Mouse (Mus musculus): ENCODE data around the gene Cirbp. TPM values are rescaled to one million over a fixed set of nuclear protein-coding genes. Genes with fewer than 3 reads are reported as not detected.

Cirbp gene
- total and polyA plus RNA-seq, 2 experiments: 25.9 to 37.0 TPM

GRCm38 (mm10) chr10:80136179-80136951 is 29.4 kb upstream of the Cirbp start:
- no peak overlapping the region for H3K9ac ChIP-seq (ENCODE audit: low read depth, low read length)
- H3K4me3 ChIP-seq (ENCODE audit: insufficient read depth, low read depth, low read length): no peak overlapping the region
- no peak for DNase-seq (ENCODE audit: extremely low read depth, low read depth, low spot score)
- peaks cover 6% of the 10 kb centered on the region; the same call in 1 of the 2 replicates for H3K79me2 ChIP-seq (ENCODE audit: control insufficient read depth, insufficient read depth, low read length)
- H3K36me3 ChIP-seq (ENCODE audit: control insufficient read depth, insufficient read depth, low read length): no peaks in the 10 kb centered on the region
- H3K4me1 ChIP-seq (ENCODE audit: control insufficient read depth, insufficient read depth, low read length): peaks cover 17% of the 10 kb centered on the region
- H3K27ac ChIP-seq (replicated peaks; ENCODE audit: insufficient read depth, low read depth, low read length): no peak overlapping the region
- H3K27me3 ChIP-seq (ENCODE audit: control insufficient read depth, insufficient read depth, low read length): no peaks in the 10 kb centered on the region
- 23% methylated on average over 49 of the region's 49 CpGs for WGBS
- TF ChIP-seq POLR2A (IDR thresholded peaks at IDR 0.05; ENCODE audit: extremely low read depth, insufficient read depth, low read length) (no peak), CTCF (IDR thresholded peaks at IDR 0.05; ENCODE audit: low read depth, low read length) (no peak)

- no peaks in the 10 kb centered on the region for H3K36me3 ChIP-seq (ENCODE audit: control insufficient read depth, insufficient read depth, low read length)
- H3K27ac ChIP-seq (replicated peaks; ENCODE audit: insufficient read depth, low read depth, low read length): no peak overlapping the region
- WGBS: 5% methylated on average over 28 of the region's 29 CpGs
- DNase-seq (ENCODE audit: extremely low read depth, low read depth, low spot score): no peak
- H3K27me3 ChIP-seq (ENCODE audit: control insufficient read depth, insufficient read depth, low read length): no peaks in the 10 kb centered on the region
- peak overlapping the region; percentile 17; the same call in 1 of the 2 replicates for H3K4me3 ChIP-seq (ENCODE audit: insufficient read depth, low read depth, low read length)
- TF ChIP-seq POLR2A (IDR thresholded peaks at IDR 0.05; ENCODE audit: extremely low read depth, insufficient read depth, low read length): no peak
- TF ChIP-seq CTCF (IDR thresholded peaks at IDR 0.05; ENCODE audit: low read depth, low read length): no peak
- no peaks in the 10 kb centered on the region for H3K79me2 ChIP-seq (ENCODE audit: control insufficient read depth, insufficient read depth, low read length)
- no peak overlapping the region; the same call in 1 of the 2 replicates for H3K9ac ChIP-seq (ENCODE audit: low read depth, low read length)
- peaks cover 17% of the 10 kb centered on the region for H3K4me1 ChIP-seq (ENCODE audit: control insufficient read depth, insufficient read depth, low read length)
These were observed 28.7 kb upstream of the Cirbp start for GRCm38 (mm10) chr10:80136952-80137625.

GRCm38 (mm10) chr10:80137626-80138552 is 27.9 kb upstream of the Cirbp start:
- TF ChIP-seq POLR2A (IDR thresholded peaks at IDR 0.05; ENCODE audit: extremely low read depth, insufficient read depth, low read length) (no peak), CTCF (IDR thresholded peaks at IDR 0.05; ENCODE audit: low read depth, low read length) (0 out of 2 replicates have a peak, but pooled peaks have one; percentile 4)
- no peaks in the 10 kb centered on the region for H3K27me3 ChIP-seq (ENCODE audit: control insufficient read depth, insufficient read depth, low read length)

GRCm38 (mm10) chr10:80138553-80139438 is 27.0 kb upstream of the Cirbp start, which contains the start of gene Atp5d:
Atp5d (plus strand) TSS chr10:80138632.
- no peak within 1 kb of the TSS for H3K27ac ChIP-seq (replicated peaks; ENCODE audit: insufficient read depth, low read depth, low read length)
- 2% methylated on average over 83 of the region's 94 CpGs for WGBS
- H3K4me1 ChIP-seq (ENCODE audit: control insufficient read depth, insufficient read depth, low read length): peaks cover 19% of the 10 kb centered on the region
- peaks cover 13% of the 10 kb centered on the region for H3K79me2 ChIP-seq (ENCODE audit: control insufficient read depth, insufficient read depth, low read length)
- H3K27me3 ChIP-seq (ENCODE audit: control insufficient read depth, insufficient read depth, low read length): no peaks in the 10 kb centered on the region
- peak within 1 kb of the TSS; percentile 76 for H3K9ac ChIP-seq (ENCODE audit: low read depth, low read length)
- H3K4me3 ChIP-seq (ENCODE audit: insufficient read depth, low read depth, low read length): peak within 1 kb of the TSS; percentile 53
- DNase-seq (ENCODE audit: extremely low read depth, low read depth, low spot score): peak; percentile 35
- peaks cover 2% of the 10 kb centered on the region; the same call in 1 of the 2 replicates for H3K36me3 ChIP-seq (ENCODE audit: control insufficient read depth, insufficient read depth, low read length)
- no peak for TF ChIP-seq POLR2A (IDR thresholded peaks at IDR 0.05; ENCODE audit: extremely low read depth, insufficient read depth, low read length)
- TF ChIP-seq CTCF (IDR thresholded peaks at IDR 0.05; ENCODE audit: low read depth, low read length): no peak

More at GRCm38 (mm10) chr10:80137626-80138552, 27.9 kb upstream of the Cirbp start:
- no peak overlapping the region for H3K4me3 ChIP-seq (ENCODE audit: insufficient read depth, low read depth, low read length)
- H3K36me3 ChIP-seq (ENCODE audit: control insufficient read depth, insufficient read depth, low read length): no peaks in the 10 kb centered on the region
- DNase-seq (ENCODE audit: extremely low read depth, low read depth, low spot score): no peak
- peaks cover 17% of the 10 kb centered on the region for H3K4me1 ChIP-seq (ENCODE audit: control insufficient read depth, insufficient read depth, low read length)
- H3K27ac ChIP-seq (replicated peaks; ENCODE audit: insufficient read depth, low read depth, low read length): no peak overlapping the region
- H3K9ac ChIP-seq (ENCODE audit: low read depth, low read length): no peak overlapping the region
- WGBS: 12% methylated on average over 33 of the region's 33 CpGs
- H3K79me2 ChIP-seq (ENCODE audit: control insufficient read depth, insufficient read depth, low read length): peaks cover 7% of the 10 kb centered on the region; the same call in 1 of the 2 replicates
